Mouse (Mus musculus) heart, adult 2 months (tissue): Measurements from ENCODE around the gene Mtfr1l. TPM values are rescaled to one million over a fixed set of nuclear protein-coding genes. Genes with fewer than 3 reads are reported as not detected.

Experiments used
- DNase-seq, 2 experiments: peaks; one replicate each; pipeline ENCODE4 v3.0.0; 2021
- H3K27ac ChIP-seq: fragments of 200-600 bp; 2 replicates; pipeline ENCODE4 v1.8.1; 2022
- H3K27me3 ChIP-seq: fragments of 200-500 bp; 2 replicates; pipeline ENCODE4 v1.6.1; 2012; ENCODE audit warnings: mild to moderate bottlenecking, low read length, inconsistent platforms, mixed read lengths; ENCODE audit not compliant: control insufficient read depth, insufficient read depth
- H3K36me3 ChIP-seq: fragments of 200-500 bp; 2 replicates; pipeline ENCODE4 v1.6.1; 2012; ENCODE audit warnings: low read length, inconsistent platforms; ENCODE audit not compliant: control insufficient read depth, insufficient read depth
- H3K4me1 ChIP-seq: fragments of 200-500 bp; 2 replicates; pipeline ENCODE4 v1.6.1; 2011; ENCODE audit warnings: low read length; ENCODE audit not compliant: control insufficient read depth, insufficient read depth
- H3K4me3 ChIP-seq: fragments of 200-600 bp; 2 replicates; pipeline ENCODE4 v1.8.1; 2022
- H3K79me2 ChIP-seq: fragments of 200-500 bp; replicated peaks from 2 replicates; pipeline ENCODE4 v1.6.1; 2012; ENCODE audit warnings: mild to moderate bottlenecking, inconsistent platforms, low read length, moderate library complexity, mixed read lengths; ENCODE audit not compliant: control insufficient read depth, insufficient read depth
- H3K9ac ChIP-seq: fragments of 200-500 bp; 2 replicates; pipeline ENCODE4 v1.6.1; 2012; ENCODE audit warnings: low read depth, mild to moderate bottlenecking, control low read depth, inconsistent platforms, low read length, mixed read lengths
- CTCF ChIP-seq: fragments of 200-600 bp; IDR thresholded peaks from 2 replicates; pipeline ENCODE4 v1.8.1; 2022; ENCODE audit warnings: antibody characterized with exemption, mild to moderate bottlenecking, moderate library complexity
- EP300 ChIP-seq: fragments of 200-500 bp; IDR thresholded peaks from 2 replicates; pipeline ENCODE4 v1.6.1; 2011; ENCODE audit warnings: low read depth, low read length, control low read depth; ENCODE audit not compliant: insufficient read depth
- POLR2A ChIP-seq: fragments of 200-500 bp; IDR thresholded peaks from 2 replicates; pipeline ENCODE4 v1.6.1; 2011; ENCODE audit warnings: mild to moderate bottlenecking, low read depth, low read length, control low read depth; ENCODE audit not compliant: insufficient read depth
- WGBS: fragments of 180-500 bp; shearing (Covaris S2); methylation state at CpG from one replicate; pipeline ENCODE4 v1.1.7; 2018; 5-methylcytosine and 5-hydroxymethylcytosine counted together
- intact Hi-C: fragments of 180-260 bp; cut with DNase I; formaldehyde crosslinking; loops from one replicate; pipeline ENCODE4 v1.15.1; 2025
- long read RNA-seq: library from polyadenylated mRNA; stranded (forward); transcript quantifications from one replicate; pipeline ENCODE4 v2.0.0, GENCODE M21; 2021
- polyA plus RNA-seq: library from polyadenylated mRNA; depleted of rRNA; stranded (reverse); fragments of >200 nt; gene quantifications from 2 replicates; pipeline ENCODE4 v1.2.3, GENCODE M21; 2012; rRNA removed
- total RNA-seq, 2 experiments: library from RNA; stranded (reverse); gene quantifications; 2 replicates each; pipeline ENCODE4 v1.2.3; 2021

Mtfr1l gene
- 100 to 1,000 TPM; 170 to 191 TPM for total RNA-seq
- 196 and 278 TPM in 2 replicates for polyA plus RNA-seq
- long read RNA-seq, transcript Mtfr1l-202 (7 exons, 1,969 nt) = major isoform, 121 of 318 reads
- long read RNA-seq, transcript Mtfr1l-201 (7 exons, 2,025 nt) = minor isoform, 63 of 318 reads
- long read RNA-seq, partial matches to known transcripts = 77 of 318 reads
- long read RNA-seq, other reads (novel, unspliced or antisense) = 57 of 318 reads

GRCm38 (mm10) chr4:134534932-134535786 is at the start of gene Mtfr1l:
Gene Mtfr1l (minus strand): TSS chr4:134535387.
- H3K4me3 ChIP-seq = peak within 1 kb of the TSS; percentile 80
- under 1% methylated on average over 71 of the region's 71 CpGs for WGBS
- intact Hi-C loops = no loop called here
- no peaks in the 10 kb centered on the region for H3K27me3 ChIP-seq
- H3K9ac ChIP-seq = peak within 1 kb of the TSS; percentile 93
- no peaks in the 10 kb centered on the region for H3K36me3 ChIP-seq
- TF ChIP-seq EP300 = no peak
- peak; percentile 92 for TF ChIP-seq POLR2A
- 0 out of 2 replicates have a peak, but pooled peaks have one; percentile 1 for TF ChIP-seq CTCF
- peaks cover 3% of the 10 kb centered on the region for H3K4me1 ChIP-seq
- H3K79me2 ChIP-seq = no peaks in the 10 kb centered on the region; the same call in 1 of the 2 replicates
- DNase-seq = peak; percentile 99 to 100
- H3K27ac ChIP-seq = peak within 1 kb of the TSS; percentile 92

DNA sequence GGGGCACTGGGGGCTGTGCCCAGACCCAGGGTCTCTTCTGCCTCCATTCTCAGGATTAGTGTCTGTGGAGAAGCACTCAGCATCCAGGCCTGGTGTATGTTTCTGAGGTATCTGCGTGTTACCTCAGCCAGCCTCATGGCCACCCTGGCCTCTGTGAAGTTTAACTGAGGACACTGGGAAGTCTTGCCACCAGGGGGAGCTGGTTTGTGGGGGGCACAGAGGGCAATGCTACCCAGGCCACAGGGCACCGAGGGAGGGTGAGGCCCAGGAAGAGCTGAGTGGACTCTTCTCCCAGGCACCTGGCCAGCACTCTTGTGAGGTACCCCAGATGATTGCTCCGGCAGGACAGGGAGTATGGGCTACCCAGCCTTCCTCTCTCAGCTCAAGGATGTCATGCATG is 48.3 kb upstream of the Mtfr1l start:
- intact Hi-C loops = loop anchor here (1.0 to 2.0 kb wide), 2 partner anchors 119 to 131 kb away; no protein-coding TSS in a partner anchor
- H3K4me1 ChIP-seq = peaks cover 1% of the 10 kb centered on the region; the same call in 1 of the 2 replicates
- no peaks in the 10 kb centered on the region for H3K36me3 ChIP-seq
- no peaks in the 10 kb centered on the region for H3K79me2 ChIP-seq
- no peaks in the 10 kb centered on the region for H3K27me3 ChIP-seq
- DNase-seq = peak; percentile 37 to 61
- no peak overlapping the region for H3K9ac ChIP-seq
- no peak overlapping the region for H3K4me3 ChIP-seq
- H3K27ac ChIP-seq = no peak overlapping the region
- TF ChIP-seq EP300 = no peak
- peak; percentile 75 for TF ChIP-seq CTCF
- WGBS = 44% methylated on average over 3 of the region's 3 CpGs

DNA sequence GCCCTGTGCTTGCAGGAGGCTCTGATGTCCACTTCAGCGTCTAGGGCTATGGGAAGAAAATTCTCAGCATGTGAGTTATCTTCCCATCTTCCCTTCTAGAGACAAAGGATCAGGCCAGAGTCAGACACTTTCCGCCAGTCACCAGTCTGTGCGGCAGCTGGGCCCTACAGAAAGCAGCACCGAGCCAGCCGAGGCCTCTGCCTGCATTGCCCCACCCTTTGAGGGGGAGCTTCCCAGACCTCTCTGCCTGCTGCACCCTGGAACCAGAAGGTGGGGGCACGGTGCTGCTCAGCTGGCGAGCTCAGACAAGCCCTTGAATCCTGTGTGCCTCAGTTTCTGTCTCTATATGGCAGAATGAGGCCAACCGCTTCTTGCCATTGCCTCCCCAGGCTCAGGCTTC is 46.2 kb upstream of the Mtfr1l start:
- no peak overlapping the region for H3K9ac ChIP-seq
- intact Hi-C loops = no loop called here
- WGBS = 76% methylated on average over 8 of the region's 8 CpGs
- no peaks in the 10 kb centered on the region for H3K27me3 ChIP-seq
- no peak for TF ChIP-seq CTCF
- no peak for TF ChIP-seq POLR2A
- TF ChIP-seq EP300 = no peak
- no peak overlapping the region for H3K4me3 ChIP-seq
- no peaks in the 10 kb centered on the region for H3K36me3 ChIP-seq
- no peak for DNase-seq
- H3K27ac ChIP-seq = no peak overlapping the region
- peaks cover 1% of the 10 kb centered on the region; the same call in 1 of the 2 replicates for H3K4me1 ChIP-seq
- H3K79me2 ChIP-seq = no peaks in the 10 kb centered on the region

DNA sequence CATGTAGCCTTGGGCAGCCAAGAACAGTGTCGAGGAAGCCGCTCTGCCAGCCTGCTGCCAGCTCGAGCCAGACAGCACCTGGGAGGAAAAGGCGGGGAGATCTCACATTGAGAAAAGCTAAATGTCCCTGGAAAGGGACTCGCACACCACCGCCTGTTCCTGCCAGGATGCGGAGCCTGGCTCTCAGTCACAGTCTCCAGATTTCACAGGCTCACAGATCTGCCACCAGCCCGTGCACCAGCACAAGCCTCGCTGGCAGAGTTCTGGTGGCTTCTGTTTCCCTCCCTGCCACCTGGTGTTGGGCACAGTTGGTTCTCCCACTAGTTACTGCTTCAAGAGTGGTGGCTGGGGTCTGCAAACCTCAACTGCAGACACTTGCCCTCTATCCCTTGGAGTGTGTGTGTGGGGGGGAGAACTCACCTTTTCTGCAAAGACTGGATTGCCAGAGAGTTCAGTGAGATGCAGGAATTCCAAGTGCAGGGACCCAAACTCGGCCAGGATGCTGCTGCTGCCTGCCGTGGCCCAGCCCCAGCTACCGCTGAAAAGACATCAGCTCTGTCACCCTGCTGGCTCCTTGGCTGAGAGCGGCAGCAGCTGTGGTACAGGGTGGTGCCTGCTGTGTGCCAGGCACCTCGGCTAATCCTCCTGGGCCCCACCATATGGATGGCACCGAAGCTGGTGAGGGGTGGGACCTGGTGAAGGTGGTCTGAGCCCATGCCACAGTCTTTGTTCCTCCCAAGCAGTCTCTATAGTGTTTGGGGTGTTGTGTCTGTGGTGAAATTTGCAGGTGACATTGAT is 45.4 kb upstream of the Mtfr1l start:
- no peak for DNase-seq
- H3K4me3 ChIP-seq = no peak overlapping the region
- H3K4me1 ChIP-seq = peaks cover 1% of the 10 kb centered on the region; the same call in 1 of the 2 replicates
- H3K27me3 ChIP-seq = no peaks in the 10 kb centered on the region
- TF ChIP-seq POLR2A (no peak), EP300 (no peak), CTCF (no peak)
- 74% methylated on average over 15 of the region's 15 CpGs for WGBS
- intact Hi-C loops = no loop called here
- no peak overlapping the region for H3K9ac ChIP-seq
- H3K79me2 ChIP-seq = no peaks in the 10 kb centered on the region
- H3K36me3 ChIP-seq = no peaks in the 10 kb centered on the region
- no peak overlapping the region for H3K27ac ChIP-seq

- no peaks in the 10 kb centered on the region for H3K27me3 ChIP-seq
- no peak overlapping the region for H3K4me3 ChIP-seq
- no peak for DNase-seq
- WGBS = 27% methylated on average over 5 of the region's 5 CpGs
- intact Hi-C loops = no loop called here
- H3K79me2 ChIP-seq = no peaks in the 10 kb centered on the region
- TF ChIP-seq POLR2A = no peak
- no peak overlapping the region; the same call in 1 of the 2 replicates for H3K27ac ChIP-seq
- peaks cover 1% of the 10 kb centered on the region; the same call in 1 of the 2 replicates for H3K4me1 ChIP-seq
- H3K9ac ChIP-seq = no peak overlapping the region
- no peaks in the 10 kb centered on the region for H3K36me3 ChIP-seq
Measured at GRCm38 (mm10) chr4:134579620-134580019, 44.4 kb upstream of the Mtfr1l start.
